Mouse (Mus musculus): ENCODE results near the gene Trpc7.

GRCm38 (mm10) chr13:56772592-56772991 lies 123.2 kb downstream of the Trpc7 start:
- TF ChIP-seq TAL1 (IDR thresholded peaks at IDR 0.05; ENCODE audit: low read length) (no peak), GATA1 (IDR thresholded peaks at IDR 0.05; ENCODE audit: low read length) (no peak)
